Mouse (Mus musculus): ENCODE results near the gene Pim3.

DNA sequence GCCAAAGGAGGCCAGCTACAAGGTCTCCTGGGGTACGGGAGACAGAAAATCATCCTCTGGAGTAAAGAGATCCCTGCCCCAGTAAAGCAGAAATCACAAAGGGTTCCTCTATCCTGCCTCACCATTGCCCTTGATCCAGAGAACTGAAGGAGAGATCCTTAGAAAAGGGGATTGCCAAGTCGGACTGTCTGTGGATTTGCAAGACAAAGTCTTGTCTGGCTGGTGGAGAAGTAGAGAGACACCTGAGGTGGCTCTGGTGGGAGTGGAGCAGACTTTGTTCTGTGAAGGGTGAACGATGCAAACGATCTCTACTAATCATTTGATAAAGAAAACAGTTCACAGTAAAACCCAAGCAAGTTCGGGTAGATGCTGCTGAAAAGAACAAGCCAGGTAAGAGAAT lies 30.9 kb downstream of the Pim3 start:
- TF ChIP-seq POLR2A (IDR thresholded peaks at IDR 0.05; ENCODE audit: borderline replicate concordance, extremely low read depth, low read depth, low read length) (no peak), CTCF (IDR thresholded peaks at IDR 0.05; ENCODE audit: insufficient read depth, low read length) (no peak)

Measured in lung, adult 2 months (tissue).